Mouse (Mus musculus) Patski (cell line): ENCODE results near the gene Nmt1. TPM values are rescaled to one million over a fixed set of nuclear protein-coding genes. Genes with fewer than 3 reads are reported as not detected.

Experiments used
- ATAC-seq: fragments of 100-300 bp; one replicate; pipeline ENCODE4 v1.8.0; 2021
- CTCF ChIA-PET: fragments of 350-600 bp; sonication (Branson Sonifier 250); formaldehyde crosslinking; loops from one replicate; lab custom pipeline; 2022; ENCODE audit warnings: inconsistent platforms; lab: Charles Lee
- POLR2A ChIA-PET: fragments of 350-600 bp; sonication (Branson Sonifier 250); formaldehyde crosslinking; loops from one replicate; lab custom pipeline; 2022; ENCODE audit warnings: antibody characterized with exemption, inconsistent platforms; lab: Charles Lee
- DNase-seq: peaks from one replicate; pipeline ENCODE4 v3.0.0-alpha.2; 2011; ENCODE audit warnings: low read depth, low spot score
- H3K27me3 ChIP-seq: fragments of 371-371 bp; one replicate; pipeline ENCODE4 v1.5.1; 2021
- CTCF ChIP-seq: fragments of 100-300 bp; IDR thresholded peaks from one replicate; pipeline ENCODE4 v1.5.1; 2021
- in situ Hi-C: fragments of 300-500 bp; cut with MboI; formaldehyde crosslinking; loops from 3 replicates; pipeline ENCODE4 v1.11.1; 2018; ENCODE audit warnings: low pct_unique_long_range_greater_than_20kb, mixed read lengths
- polyA plus RNA-seq: library from polyadenylated mRNA; unstranded; gene quantifications from one replicate; pipeline ENCODE4 v1.2.3, GENCODE M21; 2021

Nmt1 gene
- 87.5 TPM for polyA plus RNA-seq

DNA sequence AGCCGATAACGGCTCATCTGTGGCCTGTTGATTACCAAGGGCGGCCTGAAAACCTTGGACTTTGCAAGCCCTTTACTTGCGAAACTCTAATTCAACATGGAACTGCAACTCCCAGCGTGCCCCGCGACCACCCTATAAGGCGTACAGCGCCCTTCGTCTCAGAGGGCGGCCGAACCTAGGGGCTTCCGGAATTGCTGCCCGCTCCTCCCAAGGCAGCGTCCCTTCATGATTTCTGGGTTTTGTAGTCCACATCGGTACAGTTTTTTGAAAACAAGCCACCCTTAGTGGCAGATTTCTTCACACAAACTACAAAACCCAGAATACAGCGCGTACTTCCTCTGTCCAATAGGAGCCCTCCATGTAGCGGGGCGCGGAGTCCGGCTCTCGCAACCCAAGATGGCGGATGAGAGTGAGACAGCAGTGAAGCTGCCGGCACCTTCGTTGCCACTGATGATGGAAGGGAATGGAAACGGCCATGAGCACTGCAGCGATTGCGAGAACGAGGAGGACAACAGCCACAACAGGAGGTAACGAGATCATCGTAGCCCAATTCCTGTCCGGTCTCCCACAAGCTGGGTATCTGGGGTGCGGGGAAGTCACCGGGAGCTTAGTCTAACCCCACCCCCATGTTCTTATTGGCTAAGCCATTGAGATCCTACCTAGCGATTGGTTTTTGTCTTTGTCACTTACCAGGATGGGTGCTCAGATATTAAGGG lies at the start of gene Nmt1, which contains the start of gene Dcakd:
TSS of gene Nmt1 (plus strand) at position 15 of the 716 bp plus-strand sequence.
TSS of gene Dcakd (minus strand) at position 158 of the 716 bp plus-strand sequence.
- H3K27me3 ChIP-seq: no peaks in the 10 kb centered on the region
- ChIA-PET CTCF (interaction anchor here (1.2 kb wide), 2 partner anchors 9 to 24 kb away, joined by 3 read pairs; no protein-coding TSS in a partner anchor), POLR2A (interaction anchor here (0.5 to 2.1 kb wide), 3 partner anchors 10 to 41 kb away, joined by 3 to 10 read pairs (median 3); no protein-coding TSS in a partner anchor)
- TF ChIP-seq CTCF: no peak
- ATAC-seq (peak; percentile 93), DNase-seq (peak; percentile 94)
- in situ Hi-C loops: no loop called here

DNA sequence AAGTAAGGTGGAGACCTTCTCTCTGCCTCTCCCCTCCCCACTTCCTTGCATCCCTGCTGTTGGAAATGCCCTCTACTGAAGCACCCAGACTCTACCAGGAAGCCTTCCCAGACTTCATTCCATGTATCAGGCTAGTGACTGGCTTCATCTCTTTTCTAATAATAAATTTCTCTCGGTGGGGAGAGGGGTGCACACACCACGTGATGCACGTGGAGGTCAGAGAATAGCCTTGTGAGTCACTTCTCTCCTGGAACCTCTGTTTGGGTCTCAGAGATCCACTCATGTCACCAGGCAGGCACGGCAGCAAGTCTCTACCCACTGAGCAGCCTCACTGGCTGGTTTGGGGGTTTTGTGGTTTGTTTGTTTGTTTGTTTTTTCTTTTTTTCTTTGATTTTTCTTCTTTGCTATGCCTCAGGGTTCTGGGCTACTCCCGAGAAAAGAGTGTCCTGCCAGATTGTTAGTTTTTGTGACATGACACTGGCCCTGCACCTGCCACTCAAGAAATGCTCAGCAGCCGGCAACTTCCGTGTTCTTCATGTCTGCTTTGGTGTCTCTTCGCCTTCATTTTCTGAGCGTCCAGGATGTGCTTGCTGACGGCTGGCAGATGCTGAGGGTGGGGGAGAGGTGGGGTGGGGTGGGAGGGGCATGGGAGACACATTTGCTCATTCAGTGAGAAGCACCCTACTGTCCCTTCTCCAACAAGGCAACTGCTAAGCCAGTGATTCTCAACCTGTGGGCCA lies 46.7 kb upstream of the Nmt1 start:
- ATAC-seq (no peak), DNase-seq (no peak)
- in situ Hi-C loops: loop anchor here (25.0 kb wide), 1 partner anchor 219 kb away; the partner anchor contains the start of gene Adam11
- no peaks in the 10 kb centered on the region for H3K27me3 ChIP-seq
- CTCF ChIA-PET: no interaction called here
- TF ChIP-seq CTCF: no peak
- POLR2A ChIA-PET: no interaction called here

DNA sequence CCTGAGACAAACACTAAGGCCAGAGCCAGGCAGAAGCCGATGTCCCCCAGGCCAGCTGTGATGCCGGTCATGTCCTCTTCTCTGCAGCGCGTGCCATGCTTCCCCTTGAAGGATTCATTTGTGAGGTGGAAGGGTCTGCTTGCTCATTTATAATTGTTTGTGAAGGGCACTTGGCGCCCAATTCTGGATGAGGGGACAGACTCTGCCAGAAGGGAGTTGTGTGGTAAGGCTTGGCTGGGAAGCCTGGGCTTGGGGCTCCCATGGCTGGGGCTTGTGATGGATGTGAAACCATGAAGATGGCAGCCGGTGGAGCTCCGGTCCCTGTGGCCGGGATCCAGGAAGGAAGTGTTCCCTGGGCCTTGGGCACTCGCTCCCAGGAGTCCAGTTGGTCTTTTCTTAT lies 43.9 kb upstream of the Nmt1 start:
- POLR2A ChIA-PET: interaction anchor here (1.0 kb wide), 1 partner anchor 19 kb away, joined by 4 read pairs; no protein-coding TSS in a partner anchor
- CTCF ChIA-PET: no interaction called here

DNA sequence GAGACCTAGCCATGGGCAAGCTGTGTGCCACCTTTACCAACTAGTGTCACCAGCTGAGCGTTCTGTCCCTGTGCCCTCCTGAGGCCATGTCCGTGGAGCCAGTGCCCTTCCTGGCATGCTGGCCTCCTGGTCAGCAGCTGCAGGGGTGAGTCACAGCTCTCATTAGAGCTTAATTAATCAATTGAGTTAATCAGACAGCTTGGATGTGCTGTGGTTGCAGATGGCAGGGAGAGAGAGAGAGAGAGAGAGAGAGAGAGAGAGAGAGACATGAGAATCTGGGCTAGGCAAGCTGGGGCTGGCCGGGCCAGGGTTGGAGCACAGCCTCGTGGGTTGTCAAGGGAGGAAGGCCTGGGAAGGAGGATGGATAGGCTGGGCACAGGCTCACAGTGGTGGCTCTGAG lies 43.4 kb upstream of the Nmt1 start:
- TF ChIP-seq CTCF: no peak
- CTCF ChIA-PET: no interaction called here
- no peak for ATAC-seq
- in situ Hi-C loops: loop anchor here (5.0 to 25.0 kb wide), 2 partner anchors 62 to 222 kb away; partner anchors contain the start of gene Adam11
- DNase-seq: no peak
- no peaks in the 10 kb centered on the region for H3K27me3 ChIP-seq
- POLR2A ChIA-PET: interaction anchor here (1.0 kb wide), 1 partner anchor 19 kb away, joined by 4 read pairs; no protein-coding TSS in a partner anchor

More for the DNA sequence above, 43.9 kb upstream of the Nmt1 start:
- no peak for TF ChIP-seq CTCF
- in situ Hi-C loops: loop anchor here (25.0 kb wide), 1 partner anchor 222 kb away; the partner anchor contains the start of gene Adam11
- H3K27me3 ChIP-seq: no peaks in the 10 kb centered on the region
- ATAC-seq (no peak), DNase-seq (no peak)

DNA sequence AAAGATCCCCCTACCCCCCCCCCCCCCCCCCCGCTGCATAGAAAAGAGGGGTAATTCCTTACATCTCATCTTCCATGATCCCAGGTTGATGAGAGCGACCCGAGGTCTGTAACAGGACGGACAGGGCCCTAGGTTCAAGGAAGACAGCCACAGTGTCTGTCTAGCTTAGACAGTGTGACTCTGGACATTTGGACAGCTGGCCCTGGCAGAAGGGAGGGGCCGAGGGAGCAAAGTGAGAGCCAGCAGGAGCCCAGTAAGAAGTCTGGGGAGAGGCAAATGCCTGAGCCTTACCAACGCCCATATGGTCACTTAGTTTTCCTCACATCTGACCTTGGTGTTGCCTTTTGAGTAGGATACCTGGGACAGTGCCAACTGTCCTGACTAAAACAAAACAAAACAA lies 42.8 kb upstream of the Nmt1 start:
- H3K27me3 ChIP-seq: no peaks in the 10 kb centered on the region
- ATAC-seq (no peak), DNase-seq (no peak)
- in situ Hi-C loops: loop anchor here (5.0 to 25.0 kb wide), 2 partner anchors 63 to 223 kb away; partner anchors contain the start of gene Adam11
- ChIA-PET CTCF (no interaction called here), POLR2A (no interaction called here)
- TF ChIP-seq CTCF: no peak

DNA sequence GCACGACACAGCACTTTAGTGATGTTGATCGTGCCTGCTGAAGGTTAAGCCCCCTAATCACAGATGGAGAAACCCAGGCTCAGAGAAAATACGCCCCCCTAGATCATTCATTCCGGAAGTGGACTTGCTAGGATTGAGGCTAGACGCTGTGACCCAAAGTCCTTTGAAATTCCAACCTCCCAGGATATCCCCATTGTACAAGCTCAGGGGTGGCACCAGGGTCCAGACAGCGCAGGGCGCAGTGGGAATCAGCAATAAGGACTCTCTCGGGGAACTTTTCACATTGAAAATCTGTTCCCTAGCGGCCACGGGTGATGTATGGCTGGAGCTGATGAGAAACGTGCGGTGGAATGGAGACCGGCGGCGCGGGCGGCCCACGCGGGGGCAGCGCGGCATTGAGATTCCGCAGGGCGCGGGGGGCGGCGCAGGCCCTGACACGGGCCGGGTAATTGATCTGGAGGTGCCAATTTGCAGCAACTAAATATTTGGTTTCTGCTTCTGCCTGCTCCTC lies 38.3 kb upstream of the Nmt1 start:
- POLR2A ChIA-PET: no interaction called here
- ATAC-seq (no peak), DNase-seq (no peak)
- H3K27me3 ChIP-seq: no peaks in the 10 kb centered on the region
- in situ Hi-C loops: loop anchor here (5.0 to 25.0 kb wide), 3 partner anchors 67 to 227 kb away; partner anchors contain the start of gene Adam11
- no peak for TF ChIP-seq CTCF
- CTCF ChIA-PET: interaction anchor here (0.8 to 1.9 kb wide), 2 partner anchors 66 to 88 kb away, joined by 3 to 7 read pairs; no protein-coding TSS in a partner anchor

DNA sequence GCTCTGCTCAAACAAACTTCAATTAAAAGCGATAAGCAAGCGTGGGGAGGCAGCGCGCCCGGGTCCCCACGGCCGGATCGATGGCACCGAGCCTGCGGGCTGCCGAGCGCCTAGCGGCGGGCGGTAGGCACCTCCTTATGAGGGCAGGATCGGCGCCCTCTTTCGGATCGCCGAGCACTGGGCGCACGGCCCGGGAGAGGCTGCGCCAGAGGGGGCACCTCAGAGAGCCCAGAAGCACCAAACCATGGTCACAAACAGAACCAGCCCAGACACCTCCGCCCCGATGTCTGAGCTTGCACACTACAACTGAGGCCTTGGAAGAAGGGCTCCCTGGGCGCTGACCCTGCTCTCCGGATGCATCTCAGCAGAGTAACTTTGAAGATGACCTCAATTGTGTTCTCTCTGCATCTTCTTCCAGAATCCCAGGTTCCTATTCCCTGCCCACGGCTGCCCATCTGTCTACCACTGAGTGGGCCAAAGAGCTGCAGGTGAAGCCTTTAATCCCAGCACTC lies 37.8 kb upstream of the Nmt1 start:
- DNase-seq (no peak), ATAC-seq (no peak)
- H3K27me3 ChIP-seq: no peaks in the 10 kb centered on the region
- in situ Hi-C loops: loop anchor here (5.0 to 25.0 kb wide), 2 partner anchors 93 to 228 kb away; partner anchors contain the start of gene Adam11
- POLR2A ChIA-PET: no interaction called here
- TF ChIP-seq CTCF: peak; percentile 86
- CTCF ChIA-PET: interaction anchor here (0.8 to 1.9 kb wide), 2 partner anchors 67 to 88 kb away, joined by 3 to 7 read pairs; no protein-coding TSS in a partner anchor

DNA sequence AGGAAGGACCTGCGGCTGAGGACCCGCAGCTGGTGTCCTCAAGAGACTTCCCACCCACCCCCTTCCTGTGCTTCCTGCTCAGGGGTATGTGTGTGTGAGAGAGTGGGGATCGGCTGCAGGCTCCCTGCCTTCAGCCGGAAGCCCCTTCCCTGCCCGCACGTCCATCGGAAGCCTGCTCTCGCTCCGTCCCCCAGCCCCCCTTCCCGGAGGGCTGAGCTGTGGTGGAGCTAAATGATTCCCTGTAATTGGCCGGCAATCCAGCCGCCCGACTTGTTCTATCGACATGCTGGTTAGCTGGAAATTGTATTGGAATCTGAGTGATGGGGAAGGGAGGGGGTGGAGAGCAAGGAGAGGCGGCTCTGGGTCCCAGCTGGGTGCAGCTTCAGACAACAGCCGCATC lies 36.3 kb upstream of the Nmt1 start:
- DNase-seq (no peak), ATAC-seq (no peak)
- in situ Hi-C loops: loop anchor here (5.0 to 25.0 kb wide), 2 partner anchors 94 to 229 kb away; partner anchors contain the start of gene Adam11
- no peak for TF ChIP-seq CTCF
- no peaks in the 10 kb centered on the region for H3K27me3 ChIP-seq
- CTCF ChIA-PET: interaction anchor here (0.8 to 2.7 kb wide), 3 partner anchors 14 to 96 kb away, joined by 3 to 30 read pairs (median 4); partner anchors contain the start of gene Gfap
- POLR2A ChIA-PET: no interaction called here

DNA sequence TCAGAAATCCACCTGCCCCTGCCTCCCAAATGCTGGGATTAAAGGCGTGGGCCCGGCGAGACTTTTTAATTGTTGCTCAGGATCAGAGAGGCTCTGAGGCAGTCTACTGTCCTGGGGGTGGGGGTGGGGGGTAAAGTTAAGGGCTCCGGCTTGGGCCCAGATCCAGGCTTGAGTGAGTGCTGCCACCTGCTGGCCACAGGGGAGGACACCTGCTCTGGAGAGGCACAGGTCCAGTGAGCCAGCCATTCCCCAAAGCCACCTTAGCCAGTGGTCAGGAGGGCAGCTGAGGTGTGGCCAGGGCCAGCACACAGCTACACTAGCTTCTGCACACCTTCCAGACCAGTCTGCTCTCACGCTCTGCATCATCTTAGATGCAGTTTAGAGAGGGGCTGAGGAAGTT lies 35.0 kb upstream of the Nmt1 start:
- CTCF ChIA-PET: interaction anchor here (0.7 to 2.7 kb wide), 11 partner anchors 10 to 97 kb away, joined by 3 to 30 read pairs (median 3); partner anchors contain the start of gene Gfap
- ATAC-seq: no peak
- no peaks in the 10 kb centered on the region for H3K27me3 ChIP-seq
- in situ Hi-C loops: loop anchor here (5.0 to 25.0 kb wide), 2 partner anchors 96 to 231 kb away; partner anchors contain the start of gene Adam11
- POLR2A ChIA-PET: no interaction called here
- TF ChIP-seq CTCF: no peak
- no peak for DNase-seq
